Mouse (Mus musculus) forebrain, postnatal 0 days (tissue): ENCODE measurements at regions not wholly inside any gene's neighbourhood (a gene's known extent, or its start where the extent isn't known, plus 50 kb on each side); places are given as distances from the start of the nearest gene placed in this dataset.

Experiments used
- ATAC-seq: fragments of 200-750 bp; cut with Nextera tagmentation; 2 replicates; pipeline ENCODE4 v1.8.0; 2017; ENCODE audit warnings: mild to moderate bottlenecking, moderate library complexity
- DNase-seq: peaks from one replicate; pipeline ENCODE4 v3.0.0-alpha.2; 2015
- H3K27ac ChIP-seq: fragments of 300-500 bp; sonication (generic); 2 replicates; pipeline ENCODE4 v1.5.1; 2014; ENCODE audit warnings: low read depth, mild to moderate bottlenecking, antibody characterized with exemption, low read length, moderate library complexity, mixed read lengths
- H3K27me3 ChIP-seq: fragments of 300-500 bp; sonication (generic); 2 replicates; pipeline ENCODE4 v1.6.1; 2014; ENCODE audit warnings: mild to moderate bottlenecking, low read length, mixed read lengths; ENCODE audit not compliant: insufficient read depth
- H3K36me3 ChIP-seq: fragments of 300-500 bp; sonication (generic); 2 replicates; pipeline ENCODE4 v1.6.1; 2014; ENCODE audit warnings: mild to moderate bottlenecking, moderate library complexity; ENCODE audit not compliant: insufficient read depth
- H3K4me1 ChIP-seq: fragments of 300-500 bp; sonication (generic); 2 replicates; pipeline ENCODE4 v1.6.1; 2014; ENCODE audit warnings: antibody characterized with exemption; ENCODE audit not compliant: insufficient read depth
- H3K4me2 ChIP-seq: fragments of 300-500 bp; sonication (generic); 2 replicates; pipeline ENCODE4 v1.6.1; 2014; ENCODE audit warnings: low read depth, mild to moderate bottlenecking, moderate library complexity
- H3K4me3 ChIP-seq: fragments of 300-500 bp; sonication (generic); 2 replicates; pipeline ENCODE4 v1.5.1; 2014; ENCODE audit warnings: low read depth, low read length, mixed read lengths
- H3K9ac ChIP-seq: fragments of 300-500 bp; sonication (generic); 2 replicates; pipeline ENCODE4 v1.6.1; 2014; ENCODE audit warnings: mild to moderate bottlenecking
- H3K9me3 ChIP-seq: fragments of 300-500 bp; sonication (generic); 2 replicates; pipeline ENCODE4 v1.6.1; 2016; ENCODE audit warnings: low read length
- CTCF ChIP-seq: sonication (generic); IDR thresholded peaks from 2 replicates; pipeline ENCODE4 v1.5.1; 2016; ENCODE audit warnings: antibody characterized with exemption, control low read depth, low read depth
- WGBS: fragments of 180-500 bp; shearing (Covaris S2); extraction: QIAGEN DNeasy Blood & Tissue Kit; methylation state at CpG from one replicate; pipeline ENCODE4 v1.1.7; 2014; 5-methylcytosine and 5-hydroxymethylcytosine counted together

DNA sequence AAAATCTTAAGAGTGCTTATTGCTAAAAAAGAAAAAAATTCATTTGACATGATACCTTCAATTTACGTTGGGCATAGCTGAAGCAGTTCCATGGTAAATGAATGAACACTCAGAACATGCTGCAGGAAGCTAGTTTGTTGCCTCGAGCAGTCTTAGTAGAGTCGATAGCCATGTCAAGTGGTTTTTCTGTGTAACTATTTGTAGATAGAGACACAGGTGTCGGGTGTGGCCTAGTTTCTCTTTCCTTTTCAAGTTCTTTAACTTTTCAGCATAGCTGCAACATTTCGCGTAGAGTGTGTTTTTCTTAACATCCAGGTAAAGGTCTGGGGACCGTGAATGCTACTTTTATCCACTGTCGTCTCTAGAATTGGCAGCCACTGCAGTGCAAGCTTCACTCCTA, 53.5 kb upstream of the Cand1 start:
- no peak overlapping the region for H3K9ac ChIP-seq
- H3K9me3 ChIP-seq: no peaks in the 10 kb centered on the region
- no peak overlapping the region for H3K4me2 ChIP-seq
- H3K27ac ChIP-seq: no peak overlapping the region
- H3K4me3 ChIP-seq: no peak overlapping the region
- H3K27me3 ChIP-seq: no peaks in the 10 kb centered on the region
- DNase-seq (no peak), ATAC-seq (no peak)
- 94% methylated on average over 8 of the region's 8 CpGs for WGBS
- TF ChIP-seq CTCF: no peak
- no peaks in the 10 kb centered on the region for H3K4me1 ChIP-seq
- H3K36me3 ChIP-seq: no peaks in the 10 kb centered on the region
